Mouse (Mus musculus) adrenal gland, adult (tissue): ENCODE results near the gene Brpf1.
"Not testable (repeated sequence)": the region's sequence is repeated elsewhere in the genome, so short reads cannot be mapped to it uniquely, and the experiment has no call there.

ENCODE experiments used
- DNase-seq, 2 experiments: peaks; one replicate each; pipeline ENCODE4 v3.0.0; 2022 to 2023; ENCODE audit warnings: low spot score in 1 of 2; ENCODE audit not compliant: inconsistent age in 2 of 2

The Brpf1 gene

DNA sequence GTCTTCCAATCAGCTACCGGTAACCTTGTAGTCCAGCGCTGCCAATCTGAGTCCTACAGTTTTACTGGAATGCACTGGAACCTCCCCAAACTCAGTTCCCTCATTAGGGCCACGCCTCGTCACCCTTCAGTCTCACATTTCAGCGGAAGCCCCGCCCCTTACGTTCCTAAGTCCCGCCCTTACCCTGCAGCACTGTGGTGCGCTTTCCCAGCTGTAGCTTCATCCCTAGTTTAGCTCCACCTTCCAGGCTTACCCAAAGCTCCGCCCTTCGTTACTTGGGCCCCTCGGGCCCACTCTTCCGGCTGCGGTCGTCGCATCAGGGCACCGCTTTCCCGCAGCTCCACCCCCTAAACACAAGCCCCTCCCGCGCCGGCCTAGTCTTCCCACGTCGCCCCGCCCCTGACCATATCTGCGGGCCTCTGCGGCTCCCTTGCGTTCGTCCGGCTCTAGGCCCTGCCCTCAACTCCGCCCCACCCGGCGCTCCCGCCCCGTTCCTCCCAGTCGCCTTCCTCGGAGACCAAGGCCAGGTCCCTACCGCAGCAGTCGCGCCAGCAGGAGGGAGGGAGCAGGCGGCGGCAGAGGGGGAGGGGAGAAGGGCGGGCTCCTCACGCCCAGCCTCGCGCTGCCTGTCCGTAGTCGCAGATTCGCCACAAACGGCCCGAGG lies 483 bp upstream of the Brpf1 start:
- DNase-seq: peak; percentile 100

DNA sequence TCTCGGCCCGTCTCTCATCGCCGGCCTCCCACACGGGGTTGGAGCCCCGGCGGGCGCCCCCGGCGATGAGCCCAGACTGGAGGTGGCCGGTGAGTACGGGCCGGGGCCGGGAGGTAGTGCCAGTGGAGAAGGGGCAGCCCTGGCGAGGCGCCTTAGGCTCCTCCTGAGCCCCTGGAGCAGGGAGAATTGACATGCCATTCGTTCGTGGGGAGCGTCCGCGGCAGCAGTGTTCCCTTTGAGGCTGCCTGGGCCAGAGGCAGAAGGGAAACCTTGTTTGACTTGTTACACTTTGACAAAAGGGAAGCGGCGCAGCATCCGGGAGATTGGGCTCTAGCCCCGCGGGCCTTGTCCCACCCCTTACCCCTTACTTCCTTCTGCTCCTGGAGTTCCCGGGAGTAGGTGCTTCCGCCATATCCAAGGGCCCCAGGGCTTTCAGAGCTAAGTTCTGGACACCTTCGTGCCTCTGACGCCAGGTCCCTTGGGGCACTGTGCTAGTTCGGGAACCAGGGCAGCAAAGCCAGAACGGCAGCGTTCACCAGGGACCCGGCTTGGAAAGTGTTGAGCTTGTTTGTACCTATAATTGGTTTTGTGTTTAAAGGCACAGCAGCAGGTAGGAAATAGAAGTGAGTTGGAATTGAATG lies 664 bp downstream of the Brpf1 start:
- DNase-seq: peak; percentile 62 to 83

DNA sequence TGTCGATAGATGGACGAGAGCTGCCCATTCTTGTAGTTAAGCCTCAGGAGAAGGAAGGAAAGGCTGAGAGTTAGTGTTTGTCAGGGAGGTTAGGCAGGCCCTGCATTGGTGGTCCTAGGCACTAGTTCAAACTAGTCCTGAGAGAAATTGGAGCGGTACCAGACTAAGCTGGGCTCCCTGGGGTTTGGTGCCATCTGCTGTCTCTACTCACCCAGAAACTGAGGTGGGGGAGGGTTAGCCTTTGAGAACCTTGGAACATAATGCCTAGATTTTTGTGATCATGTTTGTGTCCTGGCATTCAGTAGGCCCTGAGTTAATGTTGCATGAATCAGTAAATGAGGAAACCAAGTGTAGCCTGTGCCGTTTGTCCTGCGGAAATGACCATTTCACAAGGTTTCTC lies 1.2 kb downstream of the Brpf1 start:
- DNase-seq: peak; percentile 41 to 80

DNA sequence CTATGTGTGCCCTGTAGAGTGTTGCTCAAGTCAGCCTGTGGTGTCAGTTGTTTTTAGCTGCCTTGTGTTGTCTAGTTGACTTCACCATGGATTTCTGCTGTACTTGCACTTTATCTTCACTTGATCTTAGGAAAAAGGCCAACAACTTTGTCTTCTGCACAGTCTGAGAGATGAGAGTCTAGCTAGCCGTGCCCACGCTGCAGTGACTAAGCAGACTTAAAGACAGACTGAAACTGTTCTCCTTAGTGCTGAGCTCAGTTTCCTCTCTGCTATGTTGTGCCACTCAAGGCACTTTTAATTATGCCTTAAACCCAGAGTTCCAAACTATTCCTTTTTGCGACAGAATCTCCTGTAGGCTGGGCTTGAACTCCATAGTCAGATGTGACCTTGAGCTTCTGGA lies 9.0 kb downstream of the Brpf1 start:
- DNase-seq: no peak

DNA sequence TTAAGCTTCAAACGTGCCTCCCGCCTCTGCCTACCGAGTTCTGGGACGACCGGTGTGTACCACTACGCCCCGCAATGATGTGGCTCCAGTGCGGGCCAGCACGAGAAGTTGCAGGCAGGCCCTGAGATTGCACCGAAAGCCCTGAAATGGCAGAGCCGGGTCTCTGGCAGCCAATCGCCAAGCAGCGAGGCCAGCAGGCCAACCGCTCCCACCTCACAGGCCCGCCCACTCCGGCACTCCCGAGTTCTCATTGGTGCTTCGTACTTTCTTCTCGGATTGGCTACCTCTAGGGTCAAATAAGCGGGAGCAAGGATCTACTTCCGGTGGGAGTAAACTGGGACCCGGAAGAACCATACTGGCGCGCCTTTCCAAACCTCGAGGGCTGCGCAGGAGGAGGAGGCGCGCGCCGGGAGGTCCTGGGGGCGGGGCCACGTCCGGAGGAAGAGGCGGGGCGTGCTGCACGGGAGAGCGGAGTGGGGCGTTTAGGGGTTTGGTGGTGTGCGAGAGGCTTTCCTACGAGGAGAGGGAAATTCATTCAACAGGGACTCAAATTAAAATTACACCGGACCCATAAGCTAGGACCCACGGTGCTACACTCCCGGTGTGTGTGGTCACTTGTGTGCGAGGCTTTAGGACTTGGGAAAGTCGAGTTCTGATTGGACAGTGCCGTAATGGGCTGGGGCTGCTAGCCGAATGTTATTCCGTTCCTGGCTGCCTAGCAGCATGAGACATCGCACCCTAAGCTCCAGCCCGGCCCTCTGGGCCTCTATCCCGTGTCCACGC lies 19.8 kb downstream of the Brpf1 start, which contains the start of gene Ogg1:
Gene Ogg1 (plus strand): TSS at position 440 of the 783 bp plus-strand sequence.
- peak; percentile 99 for DNase-seq

DNA sequence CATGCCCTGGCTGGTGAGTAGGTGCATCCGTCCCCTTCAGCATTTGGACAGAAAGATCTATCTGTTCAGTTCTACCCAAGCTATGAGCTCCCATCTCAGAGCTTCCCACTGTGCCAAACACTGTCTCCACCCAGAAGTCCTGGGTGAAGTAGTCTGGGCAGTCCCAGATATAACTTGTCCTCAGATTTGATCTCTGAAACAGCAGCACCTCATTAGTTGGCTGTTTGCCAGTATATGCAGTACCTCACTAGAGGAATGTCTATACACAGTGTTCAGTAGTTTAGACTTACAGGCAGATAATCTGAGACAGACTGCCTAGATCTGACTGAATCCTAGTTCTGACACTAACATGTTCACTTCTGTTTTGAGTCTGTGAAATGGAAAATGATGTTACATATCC lies 22.5 kb downstream of the Brpf1 start:
- no peak for DNase-seq

DNA sequence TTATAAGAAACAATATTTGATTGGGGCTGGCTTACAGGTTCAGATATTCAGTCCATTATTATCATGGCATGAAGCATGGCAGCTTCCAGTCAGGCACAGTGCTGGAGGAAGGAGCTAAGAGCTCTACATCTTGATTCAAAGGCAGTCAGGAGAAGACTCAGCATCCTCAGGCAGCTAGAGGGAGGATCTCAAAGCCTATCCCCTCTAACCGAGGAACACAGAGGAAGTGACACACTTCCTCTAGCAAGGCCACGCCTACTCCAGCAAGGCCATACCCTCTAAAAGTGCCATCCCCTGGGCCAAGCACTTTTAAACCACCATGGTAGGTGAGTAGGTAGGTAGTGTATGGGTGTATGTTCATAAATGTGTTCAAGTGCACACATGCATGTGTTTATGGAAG lies 23.6 kb downstream of the Brpf1 start:
- DNase-seq: peak in 1 of 2 experiments; percentile 43

DNA sequence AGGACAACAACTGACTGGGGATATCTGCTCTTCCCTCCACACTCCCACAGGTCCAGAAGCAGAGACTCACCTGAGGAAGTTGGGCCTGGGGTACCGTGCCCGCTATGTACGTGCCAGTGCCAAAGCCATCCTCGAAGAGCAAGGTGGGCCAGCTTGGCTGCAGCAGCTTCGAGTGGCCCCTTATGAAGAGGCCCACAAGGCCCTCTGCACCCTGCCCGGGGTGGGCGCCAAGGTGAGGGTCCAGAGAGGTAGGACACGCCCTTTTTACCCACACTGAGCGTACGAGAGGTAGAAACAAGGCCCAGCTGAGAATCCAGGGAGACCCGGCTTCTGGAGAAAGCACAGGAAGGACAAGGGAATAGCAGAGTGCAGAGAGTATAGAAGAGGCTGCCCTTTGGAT lies 24.8 kb downstream of the Brpf1 start:
- no peak for DNase-seq

DNA sequence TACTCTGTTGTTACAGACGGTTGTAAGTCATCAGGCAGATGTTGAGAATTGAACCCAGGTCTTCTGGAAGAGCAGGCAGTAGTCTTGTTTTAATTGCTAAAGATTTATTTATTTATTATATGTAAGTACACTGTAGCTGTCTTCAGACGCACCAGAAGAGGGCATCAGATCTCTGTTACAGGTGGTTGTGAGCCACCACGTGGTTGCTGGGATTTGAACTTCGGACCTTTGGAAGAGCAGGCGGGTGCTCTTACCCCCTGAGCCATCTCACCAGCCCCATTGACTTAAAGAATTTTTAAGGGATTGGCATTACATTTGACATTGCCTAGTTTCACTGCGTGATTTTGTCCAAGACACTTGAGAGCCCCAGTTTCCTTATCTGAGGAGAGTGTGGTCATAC lies 25.8 kb downstream of the Brpf1 start:
- not testable (repeated sequence) for DNase-seq

DNA sequence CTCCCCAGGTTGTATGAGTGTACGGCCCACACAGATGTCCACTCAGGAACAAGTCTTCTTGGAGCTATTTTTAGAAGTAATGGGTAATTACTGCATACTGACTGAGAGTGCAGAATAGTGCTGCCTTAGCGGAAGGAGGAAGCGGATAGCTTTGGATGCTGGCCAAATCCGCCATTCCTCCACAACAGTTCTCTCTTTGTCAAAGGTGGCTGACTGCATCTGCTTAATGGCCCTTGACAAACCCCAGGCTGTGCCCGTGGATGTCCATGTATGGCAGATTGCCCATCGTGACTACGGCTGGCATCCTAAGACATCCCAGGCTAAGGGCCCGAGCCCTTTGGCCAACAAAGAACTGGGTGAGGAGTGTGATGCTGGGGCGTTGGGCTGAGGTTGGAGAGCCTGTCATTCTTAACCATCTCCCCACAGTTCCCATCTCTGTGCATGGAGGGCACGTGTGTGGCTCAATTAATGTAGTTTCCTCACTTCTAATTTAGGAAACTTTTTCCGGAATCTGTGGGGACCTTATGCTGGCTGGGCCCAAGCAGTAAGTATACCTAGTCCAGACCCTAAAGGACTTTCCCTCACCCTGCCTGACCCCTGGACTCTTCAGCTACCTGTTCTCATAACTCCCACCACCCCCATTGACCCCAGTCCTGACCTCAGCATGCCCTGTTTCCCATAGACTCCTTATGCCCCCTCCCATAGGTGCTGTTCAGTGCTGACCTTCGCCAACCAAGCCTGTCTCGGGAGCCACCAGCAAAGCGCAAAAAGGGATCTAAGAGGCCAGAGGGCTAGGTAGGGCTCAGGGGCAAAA lies 26.4 kb downstream of the Brpf1 start:
- peak in 1 of 2 experiments; percentile 59 for DNase-seq

DNA sequence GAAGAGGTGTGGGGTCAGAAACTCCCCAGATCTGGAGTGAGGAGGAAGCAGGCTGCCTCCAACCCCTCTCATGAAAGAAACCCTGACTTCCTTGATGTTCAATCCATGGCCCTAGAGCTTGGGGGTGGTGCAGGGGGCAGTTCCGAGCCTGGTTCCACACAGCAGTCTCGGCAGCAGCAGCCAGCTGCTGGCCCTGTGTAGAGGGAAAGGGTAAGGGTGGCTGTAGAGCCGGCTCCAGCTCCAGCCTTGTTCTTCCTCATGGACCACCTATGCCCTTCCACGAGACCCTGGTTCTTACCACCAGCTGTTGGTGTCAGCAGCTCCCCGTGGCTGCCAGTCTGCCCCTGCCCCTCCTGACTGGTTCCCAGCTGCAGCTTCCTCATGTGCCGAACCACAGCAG lies 27.3 kb downstream of the Brpf1 start:
- DNase-seq: no peak

DNA sequence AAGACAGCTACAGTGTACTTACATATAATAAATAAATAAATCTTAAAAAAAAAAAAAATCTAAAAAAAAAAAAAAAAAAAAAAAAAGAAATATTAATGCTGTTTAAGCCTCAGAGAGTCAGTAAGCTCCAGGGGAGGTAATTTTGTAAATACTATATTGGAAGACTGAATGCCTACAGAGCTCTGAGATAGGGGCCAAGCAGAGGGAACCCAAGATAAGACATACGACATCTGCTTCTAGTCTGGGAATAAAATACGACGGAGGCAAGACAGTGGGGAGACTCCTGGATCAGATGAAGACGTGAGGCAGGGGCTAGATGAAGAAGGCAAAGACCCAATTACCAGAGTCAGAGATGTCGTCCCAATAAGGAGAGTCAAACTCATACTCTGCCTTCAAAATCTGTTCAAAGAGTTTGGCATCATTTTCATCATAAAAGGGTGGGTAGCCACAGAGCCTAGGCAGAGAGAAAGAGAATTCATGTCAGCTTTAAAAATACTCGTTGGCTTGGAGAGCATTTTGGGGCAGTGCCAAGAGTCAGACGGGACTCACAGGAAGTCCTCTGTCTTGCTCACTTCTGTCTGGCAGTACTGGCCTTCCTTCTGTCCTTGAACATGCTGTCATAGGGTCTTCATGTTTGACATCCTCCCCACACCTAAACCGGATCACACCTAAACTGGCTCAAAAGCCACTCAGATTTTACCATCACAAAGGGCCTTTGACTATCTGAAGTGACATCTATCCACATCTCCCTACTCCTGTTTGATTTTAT lies 30.1 kb downstream of the Brpf1 start:
- peak; percentile 70 to 87 for DNase-seq

DNA sequence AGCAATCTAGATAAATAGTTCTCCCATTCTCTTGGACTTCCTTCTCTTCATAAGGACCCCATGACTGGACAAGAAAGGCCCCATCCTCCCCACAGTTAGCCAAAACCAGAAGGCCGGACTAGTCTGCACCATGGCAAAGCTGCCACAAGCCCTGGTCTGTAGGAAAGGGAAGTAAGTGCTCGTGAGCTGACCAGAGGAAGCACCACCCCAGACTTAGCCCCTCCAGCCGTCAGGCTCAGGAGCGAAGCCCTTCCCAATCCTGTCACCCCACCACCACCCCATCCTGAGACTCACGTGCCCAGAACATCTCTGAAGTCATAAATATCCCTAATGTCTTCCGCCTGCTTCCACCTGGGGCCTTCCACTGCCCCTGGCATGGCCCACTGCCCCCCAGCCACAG lies 34.6 kb downstream of the Brpf1 start:
- peak; percentile 29 to 57 for DNase-seq

DNA sequence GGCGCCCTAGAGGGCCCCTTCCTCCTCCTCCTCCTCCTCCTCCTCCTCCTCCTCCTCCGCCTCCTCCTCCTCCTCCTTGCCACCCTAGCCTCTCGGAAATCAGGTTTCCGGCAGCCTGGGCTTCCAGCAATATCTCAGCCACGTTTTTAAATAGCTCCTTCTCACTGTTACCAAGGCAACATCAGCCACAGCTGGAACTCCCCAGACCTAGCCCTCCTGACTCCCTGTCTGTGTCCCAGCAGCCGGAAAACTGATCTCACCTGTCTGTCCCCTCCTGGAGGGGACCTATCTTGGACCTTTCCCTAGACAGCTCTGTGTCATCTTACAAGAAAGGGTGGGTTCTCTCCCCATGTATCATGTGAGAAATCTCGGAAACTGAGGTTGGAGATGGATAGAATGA lies 35.4 kb downstream of the Brpf1 start:
- peak in 1 of 2 experiments; percentile 49 for DNase-seq

DNA sequence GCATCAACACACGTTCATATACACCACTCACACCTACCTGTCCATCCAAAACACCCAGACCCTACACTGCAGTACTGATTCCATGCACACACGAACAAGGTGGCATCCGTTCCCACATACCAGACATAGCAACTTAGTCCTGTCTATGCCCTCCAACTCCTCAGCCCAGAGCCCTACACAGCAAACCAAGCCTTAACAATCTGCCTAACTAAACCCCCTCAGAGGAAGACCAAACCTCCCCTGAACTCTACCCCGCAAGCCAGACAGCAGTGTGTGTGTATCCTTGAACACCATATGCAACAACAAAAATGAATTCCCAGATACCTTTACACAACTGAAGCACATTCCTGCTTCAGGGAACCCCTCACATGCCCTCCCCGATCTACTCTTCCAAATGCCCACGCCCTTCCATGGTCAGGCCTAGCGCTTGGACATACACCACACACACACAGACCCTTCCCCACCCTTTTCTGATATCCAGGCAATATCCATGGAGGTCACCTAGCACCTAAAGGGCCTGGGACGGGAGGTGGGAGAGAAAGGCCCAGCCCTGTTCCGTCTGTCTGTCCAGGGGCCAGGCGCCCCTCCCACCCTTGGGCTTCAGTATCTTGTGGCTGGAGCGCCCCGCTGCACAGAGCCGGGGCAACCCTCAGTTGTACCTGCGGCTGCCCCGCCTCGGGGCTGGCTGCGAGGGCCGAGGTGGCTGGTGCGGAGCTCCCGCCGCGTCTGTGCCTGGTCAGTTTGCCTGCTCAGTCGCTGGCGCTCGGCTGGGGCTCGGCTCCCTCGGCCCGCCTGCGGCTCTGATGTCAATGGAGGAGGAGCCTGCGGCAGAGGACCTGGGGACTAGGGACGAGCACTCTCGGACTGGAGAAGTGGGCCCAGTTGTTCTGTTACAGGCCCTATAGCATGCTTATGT lies 36.5 kb downstream of the Brpf1 start, which contains the start of gene Camk1:
Gene Camk1 (minus strand): TSS at position 808 of the 916 bp plus-strand sequence.
- DNase-seq: peak; percentile 91 to 96

DNA sequence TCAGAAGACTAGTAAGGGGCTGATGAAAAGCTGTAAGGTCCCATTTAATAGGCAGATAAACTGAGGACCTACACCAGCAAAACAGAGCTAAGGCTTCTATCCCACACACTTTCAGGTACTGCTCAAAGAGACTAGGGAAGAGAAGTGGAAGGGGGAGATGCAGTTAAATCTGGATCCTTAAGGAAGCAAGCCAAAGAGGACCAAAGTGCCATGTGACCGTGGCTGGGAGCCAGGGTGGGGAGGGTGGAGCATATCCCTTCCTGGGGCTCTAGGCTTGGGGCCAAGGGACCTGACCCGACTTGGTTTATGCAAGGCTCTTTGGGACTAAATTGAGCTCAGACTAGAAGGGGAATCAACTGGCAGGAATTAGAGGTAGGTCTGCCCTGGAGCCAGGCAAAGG lies 37.4 kb downstream of the Brpf1 start:
- peak; percentile 81 to 91 for DNase-seq

DNA sequence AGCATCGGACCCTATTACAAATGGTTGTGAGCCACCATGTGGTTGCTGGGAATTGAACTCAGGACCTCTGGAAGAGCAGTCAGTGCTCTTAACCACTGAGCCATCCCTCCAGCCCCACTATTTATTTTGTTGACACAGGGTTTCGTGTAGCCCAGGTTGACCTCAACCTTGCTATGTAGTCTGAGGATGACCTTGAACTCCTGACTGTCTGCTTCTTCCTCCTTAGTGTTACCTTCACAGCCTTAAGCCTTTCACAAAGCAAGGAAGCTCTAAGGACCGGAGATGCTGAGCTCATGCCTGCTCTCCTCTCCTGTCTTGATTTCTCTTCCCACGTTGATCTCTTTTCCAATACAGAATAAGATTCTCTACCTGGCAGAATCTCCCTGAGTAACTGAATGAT lies 40.0 kb downstream of the Brpf1 start:
- no peak for DNase-seq

DNA sequence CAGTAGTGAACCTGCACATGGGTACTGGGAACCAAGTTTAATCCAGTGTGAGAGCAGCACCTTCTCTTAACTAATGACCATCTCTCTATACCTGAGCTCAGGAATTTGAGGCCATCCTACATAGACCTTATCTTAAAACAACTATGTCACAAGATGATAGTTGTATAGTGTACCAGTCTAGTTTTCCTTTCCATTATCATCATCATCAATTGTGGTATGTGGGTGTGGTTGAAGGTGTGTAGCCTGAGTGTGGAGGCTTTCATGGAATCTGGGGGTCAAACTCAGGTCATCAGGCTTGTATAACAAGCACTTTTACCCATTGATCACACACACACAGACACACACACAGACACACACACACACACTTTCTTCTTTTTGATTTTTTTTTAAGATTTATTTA lies 43.6 kb downstream of the Brpf1 start:
- no peak for DNase-seq

DNA sequence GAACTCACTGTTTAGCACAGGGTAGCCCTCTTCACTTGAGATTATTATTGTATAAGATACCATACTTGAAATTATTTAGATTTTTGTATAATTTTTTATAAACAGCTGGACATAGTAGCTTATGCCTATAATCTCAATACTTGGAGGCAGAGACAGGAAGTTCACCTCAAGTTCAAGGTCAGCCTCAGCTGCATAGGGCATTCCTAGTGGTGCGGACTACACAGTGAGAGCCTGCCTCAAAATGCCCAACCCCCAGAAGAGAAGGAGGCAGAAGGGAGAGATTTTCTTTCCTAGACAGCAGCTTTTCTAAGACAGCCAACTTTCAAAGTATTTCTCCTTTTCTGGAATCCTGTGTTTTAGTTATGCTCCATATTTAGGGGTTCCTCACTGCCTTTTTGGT lies 44.2 kb downstream of the Brpf1 start:
- DNase-seq: peak in 1 of 2 experiments; percentile 16
